Mouse (Mus musculus): Measurements from ENCODE around the gene Frmpd2. TPM values are rescaled to one million over a fixed set of nuclear protein-coding genes. Genes with fewer than 3 reads are reported as not detected.

Frmpd2 gene
- polyA plus RNA-seq, 2 experiments from 2014 or later = not detected

GRCm38 (mm10) chr14:33508660-33509059, 37.2 kb downstream of the Frmpd2 start:
- ATAC-seq = no peak

GRCm38 (mm10) chr14:33513877-33514276, 42.4 kb downstream of the Frmpd2 start:
- no peak for ATAC-seq

- no peak for ATAC-seq
Observed at GRCm38 (mm10) chr14:33514756-33515285, 43.3 kb downstream of the Frmpd2 start.

- ATAC-seq = no peak
Observed at GRCm38 (mm10) chr14:33521538-33521937, 50.0 kb downstream of the Frmpd2 start.

- ATAC-seq = no peak
Observed at GRCm38 (mm10) chr14:33525272-33525983, 53.9 kb downstream of the Frmpd2 start.

- ATAC-seq = no peak
Observed at GRCm38 (mm10) chr14:33526621-33527020, 55.1 kb downstream of the Frmpd2 start.

GRCm38 (mm10) chr14:33527938-33528337, 56.4 kb downstream of the Frmpd2 start:
- no peak for ATAC-seq

- no peak for ATAC-seq
Observed at GRCm38 (mm10) chr14:33531331-33531912, 59.9 kb downstream of the Frmpd2 start.

- ATAC-seq = no peak
Observed at GRCm38 (mm10) chr14:33532792-33533191, 61.3 kb downstream of the Frmpd2 start.

GRCm38 (mm10) chr14:33533516-33533915, 62.0 kb downstream of the Frmpd2 start:
- no peak for ATAC-seq

- no peak for ATAC-seq
Observed at GRCm38 (mm10) chr14:33535317-33535716, 63.8 kb downstream of the Frmpd2 start.

GRCm38 (mm10) chr14:33539559-33540167, 68.2 kb downstream of the Frmpd2 start:
- no peak for ATAC-seq

GRCm38 (mm10) chr14:33545565-33546143, 74.2 kb downstream of the Frmpd2 start:
- ATAC-seq = no peak

- ATAC-seq = no peak
Observed at GRCm38 (mm10) chr14:33548650-33549049, 77.2 kb downstream of the Frmpd2 start.

- no peak for ATAC-seq
Observed at GRCm38 (mm10) chr14:33549856-33550255, 78.4 kb downstream of the Frmpd2 start.

GRCm38 (mm10) chr14:33570737-33571136, 99.2 kb downstream of the Frmpd2 start:
- ATAC-seq = no peak

- ATAC-seq = no peak
Observed at GRCm38 (mm10) chr14:33573643-33574042, 102.1 kb downstream of the Frmpd2 start.

GRCm38 (mm10) chr14:33579771-33580484, 108.4 kb downstream of the Frmpd2 start:
- no peak for ATAC-seq

- no peak for ATAC-seq
Observed at GRCm38 (mm10) chr14:33588951-33589350, 117.5 kb downstream of the Frmpd2 start, which contains the start of gene Ptpn20. Ptpn20 (plus strand) TSS chr14:33589207.

- ATAC-seq = no peak
Observed at GRCm38 (mm10) chr14:33598376-33599130, 127.1 kb downstream of the Frmpd2 start.

GRCm38 (mm10) chr14:33607431-33607830, 135.9 kb downstream of the Frmpd2 start:
- no peak for ATAC-seq
